Comparison of ENCODE assay signal across 11 mouse cellular contexts in genomic region chr19:24194216-24194615, GRCm38 (mm10). TPM values are rescaled to one million over a fixed set of nuclear protein-coding genes. Genes with fewer than 3 reads are reported as not detected.
A peak's percentile ranks its signal among the peaks of the same experiment; 100 is the strongest.
DNase-seq lines count a peak whose midpoint lies in the region; ATAC-seq and TF ChIP-seq lines count a peak whose summit lies in the region.
"Had no signal": no experiment of that assay in that cellular context is flagged by ENCODE, and none has a peak within 500 bp of the region (broad histone marks: within the 10 kb centered on the region; RNA-seq: fewer than 3 reads in every experiment).

No protein-coding gene starts in this region.

- 0 out of 2 replicates have a peak, but pooled peaks cover 3% of the 10 kb centered on the region for H3K36me3 ChIP-seq in kidney, embryonic 16.5 days (ENCODE audit: insufficient read depth, low read length)
- H3K36me3 ChIP-seq in splenic B cell, adult 2 months (ENCODE audit: control insufficient read depth, insufficient read depth, low read length, poor library complexity, severe bottlenecking) = no peaks in the 10 kb centered on the region
- H3K36me3 ChIP-seq: neural tube, embryonic 12.5 days had no signal

- ATAC-seq in kidney, embryonic 16.5 days (ENCODE audit: low FRiP score, low TSS enrichment) = no peak
- ATAC-seq in Patski = no peak
- ATAC-seq in erythroblast, adult 5-6 weeks (replicated peaks; ENCODE audit: low FRiP score, poor library complexity, severe bottlenecking) = no peak

- no peak overlapping the region for H3K27ac ChIP-seq in kidney, embryonic 16.5 days (ENCODE audit: low read length)
- H3K27ac ChIP-seq: hindbrain, embryonic 14.5 days; neural tube, embryonic 12.5 days had no signal

- H3K4me1 ChIP-seq in kidney, embryonic 16.5 days (ENCODE audit: insufficient read depth, low read length) = peaks cover 2% of the 10 kb centered on the region; the same call in 1 of the 2 replicates
- H3K4me1 ChIP-seq: neural tube, embryonic 12.5 days had no signal

- H3K4me3 ChIP-seq in kidney, embryonic 16.5 days (ENCODE audit: low read length) = no peak overlapping the region
- H3K4me3 ChIP-seq: neural tube, embryonic 12.5 days had no signal

- peak; percentile 61 for TF ChIP-seq CTCF in Patski (IDR thresholded peaks at IDR 0.05)

- no peak overlapping the region for H3K9ac ChIP-seq in kidney, embryonic 16.5 days (replicated peaks; ENCODE audit: low read length)
- H3K9ac ChIP-seq: hindbrain, embryonic 14.5 days; neural tube, embryonic 12.5 days had no signal

- CTCF ChIA-PET in Patski (lab: Charles Lee) = interaction anchor here (1.0 kb wide), 1 partner anchor 37 kb away, joined by 3 read pairs; no protein-coding TSS in a partner anchor

- POLR2A ChIA-PET in Patski (lab: Charles Lee) = no interaction called here

- peaks cover 6% of the 10 kb centered on the region for H3K9me3 ChIP-seq in kidney, embryonic 16.5 days (ENCODE audit: low read length)

- WGBS in kidney, embryonic 16.5 days = 96% methylated on average over 4 of the region's 4 CpGs

- H3K4me2 ChIP-seq in kidney, embryonic 16.5 days (replicated peaks; ENCODE audit: low read depth, low read length) = no peak overlapping the region
- H3K4me2 ChIP-seq: hindbrain, embryonic 14.5 days; neural tube, embryonic 12.5 days had no signal

- peak; percentile 21 for DNase-seq in adrenal gland, postnatal 10 days
- DNase-seq in adrenal gland, adult 2 months = no peak
- DNase-seq in kidney, postnatal 4 days = peak; percentile 36 to 51
- DNase-seq in Patski (ENCODE audit: low read depth, low spot score) = no peak
- DNase-seq in splenic B cell, adult 2 months (ENCODE audit: low read depth, low spot score) = peak; percentile 35
- no peak for DNase-seq in right cerebral cortex, adult 2 months (ENCODE audit: low spot score in 2 of 2)
- DNase-seq: adrenal gland, postnatal 25 days had no signal

- in situ Hi-C loops in Patski (cut with MboI; ENCODE audit: low pct_unique_long_range_greater_than_20kb) = no loop called here

- H3K27me3 ChIP-seq in kidney, embryonic 16.5 days (ENCODE audit: insufficient read depth, low read length) = no peaks in the 10 kb centered on the region
- H3K27me3 ChIP-seq in Patski = no peaks in the 10 kb centered on the region
- no peaks in the 10 kb centered on the region for H3K27me3 ChIP-seq in splenic B cell, adult 2 months (ENCODE audit: control insufficient read depth, insufficient read depth, low read length, poor library complexity, severe bottlenecking)
- H3K27me3 ChIP-seq: neural tube, embryonic 12.5 days had no signal

RNA-seq across cellular contexts. Expression of gene Tjp2, which starts 30.6 kb away (rescaled TPM):
- 10 to 100 TPM; 11.9 to 14.9 TPM for total RNA-seq in adrenal gland, postnatal 10 days (2021)
- 10 to 100 TPM in 1 of 2 experiments, 1 to 10 TPM in 1; 6.6 to 13.1 TPM for total RNA-seq in adrenal gland, adult 2 months (2021)
- polyA plus RNA-seq in adrenal gland, adult 2 months (2012; rRNA removed) = 4.1 and 5.0 TPM in 2 replicates
- 31.0 and 33.2 TPM in 2 replicates for polyA plus RNA-seq in kidney, embryonic 16.5 days (2015; fragmentation: Nextera tagmentation; extraction: Ambion mirVana)
- polyA plus RNA-seq in Patski (2021) = 43.3 TPM
- not detected in 2 replicates for total RNA-seq in erythroblast, adult 5-6 weeks (2015; ENCODE audit: low replicate concordance)
- total RNA-seq in erythroblast, adult 5-6 weeks (2017; ENCODE audit: low replicate concordance) = 0.17 and 0.98 TPM in 2 replicates

Comparison
In these comparisons a context has a peak if more than half of its experiments do, and no peak if none do; other contexts are left out.
1. DNase-seq: peak in adrenal gland, postnatal 10 days (single experiment), kidney, postnatal 4 days (2 of 2) and splenic B cell, adult 2 months (single experiment); none in adrenal gland, adult 2 months (single experiment), Patski (single experiment) and right cerebral cortex, adult 2 months (0 of 2).